Mouse (Mus musculus) T-helper 17 cell (primary cell): ENCODE data around the gene Thra.

Experiments used
- in situ Hi-C, 2 experiments: fragments of 300-600 bp; cut with MboI, MseI; formaldehyde crosslinking; loops; 1 replicate in 1 of 2; 2 replicates in 1 of 2; pipeline ENCODE4 v1.15.1; 2025; ENCODE audit warnings: high pct_unique_total_duplicates in 2 of 2

The Thra gene

GRCm38 (mm10) chr11:98789219-98789807 is 48.9 kb downstream of the Thra start:
- in situ Hi-C loops = loop anchor here (5.0 to 25.0 kb wide), 5 partner anchors 47 to 1652 kb away; partner anchors contain the start of genes Csf3 (in 1 of the 2) and Thra (in 1 of the 2)

GRCm38 (mm10) chr11:98789824-98790223 is 49.4 kb downstream of the Thra start:
- in situ Hi-C loops = loop anchor here (5.0 to 25.0 kb wide), 5 partner anchors 48 to 1653 kb away; partner anchors contain the start of genes Csf3 (in 1 of the 2) and Thra (in 1 of the 2)

GRCm38 (mm10) chr11:98790631-98791205 is 50.3 kb downstream of the Thra start:
- in situ Hi-C loops = loop anchor here in 1 of 2 experiments (25.0 kb wide), 1 partner anchor 1653 kb away; no protein-coding TSS in a partner anchor

GRCm38 (mm10) chr11:98791448-98791847 is 51.0 kb downstream of the Thra start:
- in situ Hi-C loops = loop anchor here in 1 of 2 experiments (25.0 kb wide), 1 partner anchor 1654 kb away; no protein-coding TSS in a partner anchor

GRCm38 (mm10) chr11:98792081-98792480 is 51.6 kb downstream of the Thra start:
- in situ Hi-C loops = loop anchor here in 1 of 2 experiments (25.0 kb wide), 1 partner anchor 1655 kb away; no protein-coding TSS in a partner anchor

GRCm38 (mm10) chr11:98794469-98795014 is 54.1 kb downstream of the Thra start:
- in situ Hi-C loops = loop anchor here in 1 of 2 experiments (25.0 kb wide), 1 partner anchor 1657 kb away; no protein-coding TSS in a partner anchor

- in situ Hi-C loops = loop anchor here in 1 of 2 experiments (25.0 kb wide), 1 partner anchor 1658 kb away; no protein-coding TSS in a partner anchor
Observed at GRCm38 (mm10) chr11:98795015-98795713, 54.7 kb downstream of the Thra start, which contains the start of gene Msl1. Gene Msl1, plus strand, starts transcription at chr11:98795516.

- in situ Hi-C loops = loop anchor here in 1 of 2 experiments (25.0 kb wide), 1 partner anchor 1659 kb away; no protein-coding TSS in a partner anchor
Observed at GRCm38 (mm10) chr11:98795714-98796514, 55.5 kb downstream of the Thra start.

- in situ Hi-C loops = loop anchor here in 1 of 2 experiments (25.0 kb wide), 1 partner anchor 1659 kb away; no protein-coding TSS in a partner anchor
Observed at GRCm38 (mm10) chr11:98796515-98797216, 56.2 kb downstream of the Thra start.

GRCm38 (mm10) chr11:98797306-98797705 is 56.9 kb downstream of the Thra start:
- in situ Hi-C loops = loop anchor here in 1 of 2 experiments (25.0 kb wide), 1 partner anchor 1660 kb away; no protein-coding TSS in a partner anchor

GRCm38 (mm10) chr11:98797909-98798308 is 57.5 kb downstream of the Thra start:
- in situ Hi-C loops = loop anchor here in 1 of 2 experiments (25.0 kb wide), 1 partner anchor 1661 kb away; no protein-coding TSS in a partner anchor

GRCm38 (mm10) chr11:98804605-98805004 is 64.2 kb downstream of the Thra start, which contains the start of gene Casc3:
Gene Casc3, plus strand, starts transcription at chr11:98804905.
- in situ Hi-C loops = no loop called here

GRCm38 (mm10) chr11:98808417-98808816 is 68.0 kb downstream of the Thra start:
- in situ Hi-C loops = no loop called here

- in situ Hi-C loops = no loop called here
Observed at GRCm38 (mm10) chr11:98809457-98810290, 69.2 kb downstream of the Thra start.

- in situ Hi-C loops = no loop called here
Observed at GRCm38 (mm10) chr11:98810686-98811085, 70.2 kb downstream of the Thra start.

GRCm38 (mm10) chr11:98816706-98817239 is 76.3 kb downstream of the Thra start:
- in situ Hi-C loops = no loop called here
